Mouse (Mus musculus) B cell, adult 62 days (primary cell): ENCODE measurements around the gene Prss16. TPM values are rescaled to one million over a fixed set of nuclear protein-coding genes. Genes with fewer than 3 reads are reported as not detected.

Experiments used
- total RNA-seq: library from RNA; stranded (reverse); gene quantifications from 4 replicates; pipeline ENCODE4 v1.2.4, GENCODE M21; 2023

The Prss16 gene
- 0.46 to 0.83 TPM (median 0.70 TPM) in 3 of 4 replicates, not detected in the other for total RNA-seq

DNA sequence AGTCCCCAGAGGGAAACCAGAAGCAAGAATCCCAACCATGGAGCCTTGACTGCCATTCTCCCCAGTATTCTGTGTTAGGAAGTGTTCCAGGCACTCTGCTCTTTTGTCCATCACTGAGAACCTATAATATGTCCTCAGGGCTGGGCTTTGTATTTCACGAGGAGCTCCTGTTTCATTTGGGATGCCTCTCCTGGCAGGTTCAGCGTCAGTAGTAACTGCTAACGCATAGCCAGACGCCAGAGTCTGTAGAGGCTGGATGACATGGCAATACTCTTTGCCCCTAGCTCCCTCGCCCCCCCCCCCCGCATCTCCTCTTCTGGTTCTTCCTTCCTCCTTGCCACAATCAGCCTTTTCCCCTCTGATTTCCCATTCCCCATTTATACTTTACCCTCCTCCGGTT, at the start of gene Prss16:
TSS of gene Prss16 (minus strand) at position 101 of the 400 bp plus-strand sequence.

GRCm38 (mm10) chr13:22042568-22043502, 33.3 kb upstream of the Prss16 start, which contains the start of the genes Hist1h2ag and Hist1h2bj:
Hist1h2ag (minus strand) TSS chr13:22042944.
Hist1h2bj (plus strand) TSS chr13:22043214.

GRCm38 (mm10) chr13:22041142-22041536, 31.6 kb upstream of the Prss16 start, which contains the start of gene Hist1h4i:
Hist1h4i (minus strand) TSS chr13:22041362.

GRCm38 (mm10) chr13:22035267-22036148, 26.0 kb upstream of the Prss16 start, which contains the start of the genes Hist1h2ah and Hist1h2bk:
Hist1h2ah (minus strand) TSS chr13:22035568.
Hist1h2bk (plus strand) TSS chr13:22035870.

DNA sequence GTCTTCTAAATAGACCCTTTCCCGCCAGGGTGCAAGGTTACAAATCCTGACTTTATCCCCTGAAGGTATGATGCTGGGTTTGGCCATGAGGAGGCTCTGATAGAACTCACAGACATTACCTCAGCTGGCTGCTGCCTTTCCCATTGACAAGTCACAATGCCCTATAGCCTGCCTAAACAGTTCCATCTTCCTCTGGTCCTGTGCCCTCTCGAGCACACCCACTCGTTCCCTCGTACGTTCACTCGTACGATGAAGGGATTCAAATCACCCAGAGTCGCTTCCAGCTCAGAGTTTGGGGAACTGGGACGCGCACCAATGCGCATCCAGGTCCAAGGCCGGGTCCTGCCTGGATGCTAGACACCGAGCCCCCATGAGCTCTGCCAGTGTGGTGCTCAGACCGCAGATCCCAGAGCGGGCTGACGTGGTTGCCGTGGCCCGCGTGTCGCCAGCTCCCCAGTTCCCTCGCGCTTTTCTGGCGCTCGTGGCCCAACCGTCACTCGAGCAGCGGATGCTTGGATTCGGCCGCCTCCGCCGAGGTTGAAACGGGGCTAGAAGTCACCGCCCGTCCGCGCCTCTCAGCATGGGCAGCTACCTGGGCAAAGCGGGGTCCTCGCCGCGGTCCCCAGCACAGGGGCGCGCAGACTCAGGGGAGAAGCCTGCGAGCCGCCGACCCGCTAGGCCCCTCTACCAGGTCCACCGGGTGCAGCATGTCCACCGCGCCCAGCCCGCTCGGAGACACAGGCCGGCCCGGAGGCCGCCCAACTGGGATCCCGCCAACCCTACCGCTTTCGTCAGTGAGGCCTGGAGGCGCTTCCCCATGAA, 28.4 kb downstream of the Prss16 start, which contains the start of gene Pom121l2:
TSS of gene Pom121l2 (plus strand) at position 214 of the 822 bp plus-strand sequence.

Other genes with a start within 250 kb of the Prss16 start
- gene Hist1h1b, start 229.1 kb downstream of the Prss16 start, total RNA-seq, result 55.1 to 70.5 TPM (median 62.8 TPM) in 4 replicates
- 183 to 227 TPM (median 189 TPM) in 4 replicates for gene Hist1h3i, start 226.4 kb downstream of the Prss16 start, total RNA-seq
- gene Hist1h2an, start 222.5 kb downstream of the Prss16 start, total RNA-seq, result 30.2 to 44.7 TPM (median 33.5 TPM) in 4 replicates
- 32.1 to 51.1 TPM (median 41.4 TPM) in 4 replicates for gene Hist1h2bp, start 222.3 kb downstream of the Prss16 start, total RNA-seq
- 160 to 195 TPM (median 178 TPM) in 4 replicates for gene Hist1h2bq, start 199.5 kb downstream of the Prss16 start, total RNA-seq
- 204 to 263 TPM (median 252 TPM) in 4 replicates for gene Hist1h2ao, start 199.3 kb downstream of the Prss16 start, total RNA-seq
- gene Hist1h4m, start 198.0 kb downstream of the Prss16 start, total RNA-seq, result 296 to 419 TPM (median 357 TPM) in 4 replicates
- gene Hist1h4n, start 177.5 kb downstream of the Prss16 start, total RNA-seq, result 56.0 to 117 TPM (median 97.2 TPM) in 4 replicates
- gene Hist1h2ap, start 176.2 kb downstream of the Prss16 start, total RNA-seq, result 44.1 to 82.7 TPM (median 54.3 TPM) in 4 replicates
- gene Hist1h2br, start 176.0 kb downstream of the Prss16 start, total RNA-seq, result 158 to 191 TPM (median 175 TPM) in 4 replicates
- 3.0 to 4.9 TPM (median 3.4 TPM) in 4 replicates for gene Zfp184, start 64.6 kb downstream of the Prss16 start, total RNA-seq
- gene Pom121l2, start 28.5 kb downstream of the Prss16 start, total RNA-seq, result not detected in 4 replicates
- gene Hist1h2ah, start 25.8 kb upstream of the Prss16 start, total RNA-seq, result 15.9 to 84.2 TPM (median 37.8 TPM) in 4 replicates
- 28.7 to 55.1 TPM (median 42.1 TPM) in 4 replicates for gene Hist1h2bk, start 26.1 kb upstream of the Prss16 start, total RNA-seq
- 97.8 to 119 TPM (median 108 TPM) in 4 replicates for gene Hist1h4i, start 31.6 kb upstream of the Prss16 start, total RNA-seq
- 63.9 to 101 TPM (median 83.8 TPM) in 4 replicates for gene Hist1h2ag, start 33.2 kb upstream of the Prss16 start, total RNA-seq
- 47.6 to 80.0 TPM (median 65.2 TPM) in 4 replicates for gene Hist1h2bj, start 33.5 kb upstream of the Prss16 start, total RNA-seq
- gene Vmn1r188, start 74.7 kb upstream of the Prss16 start, total RNA-seq, result not detected in 4 replicates
- gene Vmn1r189, start 96.1 kb upstream of the Prss16 start, total RNA-seq, result not detected in 4 replicates
- gene Vmn1r191, start 174.2 kb upstream of the Prss16 start, total RNA-seq, result not detected in 4 replicates
- not detected in 4 replicates for gene Vmn1r192, start 181.4 kb upstream of the Prss16 start, total RNA-seq
- not detected in 4 replicates for gene Vmn1r193, start 213.4 kb upstream of the Prss16 start, total RNA-seq
- gene Vmn1r194, start 234.5 kb upstream of the Prss16 start, total RNA-seq, result not detected in 4 replicates